Mouse (Mus musculus) kidney, postnatal 36 days (tissue): Measurements from ENCODE around the gene Fgfr2.

Experiments used
- DNase-seq, 2 experiments: peaks; one replicate each; pipeline ENCODE4 v3.0.0; 2021 to 2022; ENCODE audit warnings: mixed read lengths in 2 of 2

Gene Fgfr2

DNA sequence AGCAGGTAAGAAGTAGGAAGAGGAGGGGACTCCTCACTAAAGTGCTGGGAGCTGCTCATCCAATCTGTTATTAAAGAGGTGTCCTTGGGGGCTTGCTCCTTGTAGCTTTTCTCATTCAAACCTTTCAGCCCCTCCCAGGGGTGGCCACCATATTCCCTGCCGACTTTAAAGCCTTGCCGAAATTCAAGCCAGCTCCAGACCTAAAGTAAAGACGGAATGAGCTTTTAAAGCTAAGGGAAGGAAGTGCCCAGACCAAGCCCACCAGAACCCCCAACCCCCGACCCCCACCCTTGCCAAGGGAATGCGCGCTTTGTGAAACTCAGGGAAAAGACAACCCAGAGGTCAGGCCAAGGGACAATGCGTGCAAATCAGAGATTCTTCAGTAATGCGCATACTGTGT lies 522.2 kb downstream of the Fgfr2 start:
- DNase-seq = no peak

DNA sequence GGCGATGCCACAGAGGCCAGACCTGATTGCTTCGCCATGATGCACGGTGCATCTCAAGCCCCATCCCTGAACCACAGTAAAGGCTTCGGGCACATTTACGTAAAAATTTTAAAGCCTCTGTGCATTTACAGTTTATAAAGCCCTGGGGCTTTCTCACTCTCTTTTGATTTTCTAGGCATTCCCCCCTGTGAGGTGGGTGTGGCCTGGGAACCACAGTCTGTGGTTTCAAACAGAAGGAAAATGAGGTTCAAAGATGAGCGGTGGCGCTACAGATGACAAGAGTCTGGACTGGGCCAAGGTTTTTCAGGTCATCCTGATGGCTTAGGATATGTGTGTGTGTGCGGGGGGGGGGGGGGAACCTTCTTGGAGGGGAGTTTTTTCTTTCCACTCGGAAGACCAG lies 523.1 kb downstream of the Fgfr2 start:
- DNase-seq = no peak

DNA sequence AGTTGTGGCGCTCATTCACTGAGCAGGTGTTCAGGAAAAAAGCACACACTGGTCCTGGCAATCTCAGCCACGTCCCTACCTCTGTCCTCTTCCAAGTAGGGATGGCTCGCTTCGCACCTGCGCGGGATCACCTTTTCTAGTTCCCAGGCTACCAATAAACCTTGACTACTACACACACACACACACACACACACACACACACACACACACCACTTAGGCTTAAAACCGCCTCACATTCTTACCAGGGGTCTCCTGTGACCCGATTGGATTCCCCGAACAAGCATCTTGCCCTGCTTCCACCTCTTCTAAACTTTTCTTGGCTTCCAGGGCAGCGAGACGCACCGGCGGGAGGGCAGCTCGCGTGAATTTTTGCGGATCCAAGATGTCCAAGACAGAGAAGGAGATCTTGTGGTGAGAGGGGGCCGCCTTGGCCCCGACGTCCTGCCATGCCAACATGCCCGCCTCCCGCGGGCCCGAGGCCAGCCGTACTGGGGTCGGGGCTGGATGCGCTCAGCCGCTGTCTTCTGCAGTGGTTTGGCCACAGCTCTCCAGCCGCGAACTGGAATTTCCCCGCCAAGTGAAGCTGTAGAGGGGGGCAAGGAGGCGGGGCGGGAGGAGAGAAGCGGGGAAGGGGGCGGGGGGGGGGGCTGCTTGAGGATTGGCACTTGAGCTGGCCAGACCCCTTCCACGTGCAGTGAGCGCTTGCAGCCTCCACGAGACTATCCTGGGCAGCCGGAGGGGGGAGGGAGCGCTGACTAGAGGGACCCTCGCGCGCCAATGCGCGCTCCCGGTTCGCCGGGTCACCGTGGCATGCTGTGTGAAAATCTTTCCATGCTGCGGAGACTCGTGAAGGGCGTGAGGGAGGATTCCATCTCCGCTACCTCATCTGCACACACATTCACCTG lies 523.8 kb downstream of the Fgfr2 start, which contains the start of gene Nkx1-2:
Gene Nkx1-2, minus strand, starts transcription at position 567 of the 905 bp plus-strand sequence.
- DNase-seq = peak in 1 of 2 experiments; percentile 7

DNA sequence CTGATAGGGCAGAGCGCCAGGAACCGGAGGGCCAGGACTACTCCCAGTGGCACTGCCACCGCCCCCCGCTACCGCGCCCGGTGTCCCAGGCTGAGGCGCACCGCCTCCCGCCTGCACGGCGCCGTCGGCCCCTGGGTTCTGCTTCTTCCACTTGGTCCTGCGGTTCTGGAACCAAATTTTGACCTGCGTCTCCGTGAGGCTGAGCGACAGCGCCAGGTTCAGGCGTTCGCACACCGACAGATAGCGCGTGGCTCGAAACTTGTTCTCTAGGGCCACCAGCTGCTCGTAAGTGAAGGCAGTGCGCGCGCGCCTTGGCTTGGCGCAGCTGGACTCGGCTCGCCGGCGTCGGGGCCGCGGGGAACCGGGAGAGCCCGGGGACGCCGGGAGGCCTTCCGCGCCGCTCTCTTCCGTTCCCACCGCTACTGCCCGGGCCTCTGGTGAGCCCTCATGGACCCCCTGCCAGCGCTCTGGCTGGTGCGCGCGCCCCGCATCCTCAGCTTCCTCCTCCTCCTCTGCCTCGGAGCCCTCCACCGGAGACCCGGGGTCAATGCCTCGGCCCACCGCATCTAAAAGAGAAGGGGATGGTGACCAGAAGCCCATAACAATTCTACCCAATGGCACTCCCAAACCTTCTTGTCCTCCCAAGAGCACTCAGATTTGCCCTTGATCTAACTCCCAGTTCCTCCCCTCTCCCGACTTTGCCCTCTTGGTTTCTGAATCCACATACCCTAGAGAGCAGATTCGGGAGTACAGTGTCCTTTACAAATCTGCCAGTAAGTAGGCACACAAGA lies 525.7 kb downstream of the Fgfr2 start:
- peak in 1 of 2 experiments; percentile 31 for DNase-seq

DNA sequence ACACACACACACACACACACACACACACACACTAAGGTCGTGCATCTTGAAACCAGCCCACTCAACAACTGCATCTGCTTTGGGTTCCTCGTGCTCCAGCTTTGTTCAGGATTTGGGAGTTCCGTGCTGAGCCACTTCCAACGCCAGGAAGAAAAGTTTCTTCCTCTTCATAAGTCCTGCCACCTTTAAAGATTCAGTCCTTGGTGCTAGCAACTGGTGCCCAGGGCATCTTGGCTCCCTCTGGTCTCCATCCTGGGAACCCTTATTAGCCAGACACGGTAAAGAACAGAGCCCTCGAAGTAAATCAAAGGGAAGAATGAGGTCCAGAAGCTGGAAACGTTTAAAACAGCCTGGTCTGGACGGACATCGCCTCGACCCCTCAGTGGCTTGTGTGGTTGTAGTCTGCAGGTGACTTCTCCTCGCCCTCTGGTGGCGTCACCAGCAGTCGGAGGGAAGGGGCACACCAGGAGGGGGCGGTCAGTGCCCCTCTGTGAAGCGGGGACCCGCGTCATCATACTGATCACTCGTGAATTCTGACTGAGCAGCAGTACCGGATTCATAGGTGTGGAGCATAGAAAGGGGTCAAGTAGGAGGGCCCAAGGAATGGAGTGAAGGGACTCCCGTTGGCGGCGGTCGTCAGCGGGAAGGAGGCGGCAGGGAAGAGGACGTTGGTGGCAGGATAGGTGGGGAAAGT lies 526.4 kb downstream of the Fgfr2 start:
- no peak for DNase-seq

DNA sequence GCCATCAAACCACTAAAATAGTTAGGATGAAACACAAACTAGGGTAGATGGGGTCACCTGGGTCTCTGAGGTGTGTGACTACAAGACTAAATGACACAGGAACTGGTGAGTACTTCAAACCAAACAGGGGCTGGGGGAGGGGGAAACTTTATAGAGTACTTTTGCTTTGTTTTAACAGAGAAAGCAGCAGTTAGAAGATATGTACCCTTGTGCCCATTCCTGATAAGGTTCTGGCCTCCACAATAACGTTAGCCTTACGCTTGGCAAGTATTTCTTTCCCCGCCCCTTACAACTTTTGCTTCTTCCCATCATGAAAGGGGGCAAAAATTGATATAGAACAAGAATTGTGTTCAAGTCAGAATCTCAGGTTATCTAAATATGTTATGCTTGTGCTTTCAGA lies 527.4 kb downstream of the Fgfr2 start:
- DNase-seq = no peak

DNA sequence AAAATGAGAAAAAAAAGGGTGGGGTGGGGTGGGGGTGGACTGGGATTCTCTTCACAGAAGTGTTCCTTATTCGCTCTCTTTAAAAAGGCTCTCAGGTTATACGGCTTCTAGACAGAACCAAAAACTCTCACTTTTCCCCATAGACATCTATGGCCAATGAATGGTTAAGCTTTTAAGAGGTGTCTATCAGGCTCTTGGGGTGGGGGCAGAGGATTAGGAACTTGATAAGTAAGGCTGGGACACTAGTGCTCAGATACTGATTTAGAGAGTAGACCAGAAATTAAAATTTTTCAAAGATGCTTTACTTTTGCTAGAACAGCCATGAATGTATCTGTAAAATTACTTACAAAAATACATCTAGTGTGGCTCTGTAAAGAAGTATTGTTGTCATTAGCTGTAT lies 528.8 kb downstream of the Fgfr2 start:
- no peak for DNase-seq

DNA sequence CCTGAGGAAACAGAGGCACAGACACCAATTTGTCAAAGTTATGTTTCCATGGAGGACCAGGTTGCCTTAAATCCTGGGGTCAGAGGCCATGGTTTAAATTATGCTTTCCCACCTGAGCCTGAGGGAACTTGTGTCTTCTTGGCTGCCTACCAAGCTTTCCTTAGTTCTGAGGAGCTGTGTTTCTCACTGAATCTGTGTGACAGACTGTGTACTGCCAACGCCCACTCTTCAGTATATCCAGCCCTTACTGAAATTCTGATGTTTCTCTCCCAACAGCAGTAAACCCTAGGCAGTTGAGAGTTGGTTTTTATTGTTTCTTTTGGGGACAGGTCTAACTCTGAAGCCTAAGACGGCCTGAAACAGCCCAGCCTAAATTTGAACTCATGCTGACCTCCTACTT lies 529.4 kb downstream of the Fgfr2 start:
- no peak for DNase-seq

DNA sequence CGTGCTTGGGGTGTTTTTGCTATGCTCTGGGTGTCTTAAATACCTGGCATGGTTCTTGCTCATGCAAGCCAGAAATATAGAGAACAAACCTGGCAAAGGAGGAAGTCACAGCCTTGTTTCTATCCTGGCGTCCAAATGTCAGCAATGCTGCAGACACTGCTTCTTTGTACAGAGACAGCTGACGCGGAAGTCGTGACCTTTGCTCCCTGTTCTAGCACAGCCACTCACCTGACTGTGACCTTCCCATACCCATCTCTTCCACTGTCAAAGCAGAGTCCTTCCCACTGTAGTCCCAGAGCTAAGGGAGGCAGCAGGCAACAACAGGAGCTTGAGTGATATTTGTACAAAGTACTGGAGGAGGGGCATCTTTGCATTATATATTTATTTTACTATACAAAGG lies 533.5 kb downstream of the Fgfr2 start:
- peak; percentile 53 to 59 for DNase-seq

DNA sequence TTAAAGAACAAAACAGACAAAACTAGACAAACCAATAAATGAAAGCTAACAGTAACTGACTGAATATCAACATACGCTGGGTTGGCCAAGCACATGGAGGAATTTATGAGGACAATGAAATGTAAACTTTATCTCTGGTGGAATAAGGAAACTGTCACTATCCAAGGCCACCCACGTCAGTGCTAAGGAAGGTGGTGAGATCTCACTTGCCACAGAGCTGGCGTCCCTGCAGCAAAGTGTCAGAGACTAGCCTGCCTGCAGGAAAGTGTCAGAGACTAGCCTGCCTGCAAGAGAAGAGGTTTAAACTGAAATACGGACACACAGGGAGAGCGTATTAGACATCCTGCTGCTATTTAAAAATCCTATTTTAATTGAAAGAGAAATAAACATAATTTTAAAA lies 536.0 kb downstream of the Fgfr2 start:
- no peak for DNase-seq

DNA sequence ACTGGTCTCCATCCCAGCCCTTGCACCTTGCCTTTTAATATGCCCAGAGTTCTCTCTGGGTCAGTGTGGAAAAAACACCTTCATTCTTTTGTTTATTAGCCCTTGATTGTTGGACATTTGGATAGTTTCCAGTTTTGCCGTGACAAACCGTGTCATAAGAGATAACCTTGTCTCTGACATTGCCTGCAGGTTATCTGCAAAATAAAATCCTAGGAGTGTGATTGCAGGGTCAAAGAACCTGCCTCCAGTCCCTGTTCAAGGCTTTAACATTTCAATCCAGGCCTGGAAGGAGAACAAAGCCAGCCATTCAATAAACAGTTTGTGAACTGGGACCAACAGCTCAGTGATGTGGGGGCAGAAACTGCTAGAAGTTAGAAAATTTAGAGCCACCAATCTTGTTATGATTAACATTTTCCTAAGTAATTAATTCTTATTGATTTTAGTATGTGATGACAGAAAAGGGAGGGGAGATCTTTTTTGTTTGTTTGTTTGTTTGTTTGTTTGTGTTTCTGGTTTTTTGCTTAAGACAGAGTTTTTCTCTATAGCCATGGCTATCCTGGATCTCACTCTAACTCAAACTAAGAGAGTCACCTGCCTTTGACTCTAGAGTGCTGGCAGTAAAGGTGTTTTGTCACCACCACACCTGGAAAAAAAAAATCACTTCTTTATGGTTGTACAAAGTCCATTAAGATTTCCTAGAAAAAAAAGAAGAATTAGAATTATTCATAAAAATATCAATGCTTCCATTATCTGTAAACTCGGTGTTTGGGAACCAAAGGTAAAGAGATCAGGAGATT lies 537.3 kb downstream of the Fgfr2 start:
- no peak for DNase-seq

DNA sequence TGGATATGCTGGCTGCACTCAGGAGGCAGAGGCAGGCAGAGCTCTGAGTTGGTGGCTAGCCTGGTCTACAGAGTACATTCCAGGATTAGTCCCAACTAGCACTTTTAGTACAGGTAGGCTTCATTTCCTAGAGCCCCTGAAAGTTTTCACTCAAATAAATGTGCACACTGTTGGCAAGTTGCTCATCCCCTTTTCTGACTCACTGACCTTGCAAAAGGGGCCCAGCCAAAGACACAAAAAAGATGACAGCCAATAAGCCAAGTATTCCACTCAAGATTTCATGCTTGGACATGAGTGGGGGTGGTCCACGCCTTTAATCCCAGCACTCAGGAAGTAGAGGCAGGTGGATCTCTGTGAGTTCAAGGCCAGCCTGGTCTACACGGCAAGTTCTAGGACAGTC lies 541.7 kb downstream of the Fgfr2 start:
- no peak for DNase-seq

DNA sequence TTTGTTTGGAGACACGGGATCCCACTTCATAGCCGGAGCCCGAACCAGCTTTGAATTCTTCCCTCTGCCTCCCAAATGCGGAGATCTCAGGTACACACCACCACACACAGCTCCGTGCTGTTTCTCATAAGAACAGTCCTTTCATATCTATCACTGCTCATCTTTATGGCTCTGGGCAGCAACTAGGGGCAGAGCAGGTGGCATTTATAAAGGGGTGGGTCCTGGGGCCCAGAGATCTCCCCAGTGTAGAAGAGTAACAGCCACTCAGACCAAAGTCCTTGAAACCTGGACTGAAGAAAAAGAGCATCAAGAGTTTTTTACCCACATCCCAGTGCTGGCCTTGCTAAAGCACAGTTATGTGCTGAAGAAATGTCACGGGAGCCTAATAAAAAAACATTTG lies 542.6 kb downstream of the Fgfr2 start:
- DNase-seq = no peak

DNA sequence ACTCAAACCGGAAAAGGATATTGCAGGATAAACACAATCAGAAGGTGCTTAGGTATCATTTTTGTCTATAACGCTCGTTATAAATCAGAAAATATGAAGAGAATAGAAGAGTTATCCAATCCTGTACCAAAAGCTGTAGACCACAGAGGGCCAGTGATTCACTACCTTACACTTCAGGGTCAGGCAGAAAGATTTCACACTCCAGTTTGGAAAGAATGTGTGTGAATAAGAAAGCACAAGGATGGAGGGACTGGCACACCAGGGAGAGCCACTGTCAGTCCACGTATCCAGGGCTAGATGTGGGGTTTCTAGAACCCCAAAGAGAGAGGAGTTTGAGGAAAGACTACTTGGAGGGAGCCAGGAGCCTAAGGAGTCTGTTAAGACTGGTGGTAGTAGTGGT lies 546.3 kb downstream of the Fgfr2 start:
- no peak for DNase-seq

DNA sequence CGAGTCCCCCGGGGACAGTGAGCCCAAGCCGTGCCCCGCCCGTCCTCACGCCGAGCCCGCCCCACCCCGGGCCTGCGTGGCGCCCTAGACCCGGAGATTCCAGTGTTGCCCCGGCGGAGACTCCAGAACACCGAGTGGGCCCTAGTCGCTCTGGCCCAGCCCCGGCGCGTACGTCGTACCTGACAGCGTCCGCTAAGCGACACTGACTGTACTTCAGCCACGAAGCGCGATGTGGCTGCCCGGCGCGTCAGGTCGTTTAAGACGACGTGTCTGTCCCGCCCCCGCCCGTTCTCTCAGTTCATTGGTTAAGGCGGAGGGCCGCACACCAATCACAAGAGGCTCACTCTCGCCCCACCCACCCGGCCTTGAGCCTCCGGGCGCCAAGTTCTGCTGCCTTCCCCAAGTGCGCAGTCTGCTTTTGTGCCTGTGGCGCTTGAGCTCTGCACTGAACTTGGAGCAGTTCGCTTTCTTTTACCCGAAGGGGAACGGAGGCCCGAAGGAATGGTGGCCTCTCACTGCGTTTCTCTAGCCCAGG lies 547.0 kb downstream of the Fgfr2 start, which contains the start of gene Oat:
Gene Oat, minus strand, starts transcription at position 283 of the 535 bp plus-strand sequence.
- DNase-seq = peak; percentile 96 to 97

DNA sequence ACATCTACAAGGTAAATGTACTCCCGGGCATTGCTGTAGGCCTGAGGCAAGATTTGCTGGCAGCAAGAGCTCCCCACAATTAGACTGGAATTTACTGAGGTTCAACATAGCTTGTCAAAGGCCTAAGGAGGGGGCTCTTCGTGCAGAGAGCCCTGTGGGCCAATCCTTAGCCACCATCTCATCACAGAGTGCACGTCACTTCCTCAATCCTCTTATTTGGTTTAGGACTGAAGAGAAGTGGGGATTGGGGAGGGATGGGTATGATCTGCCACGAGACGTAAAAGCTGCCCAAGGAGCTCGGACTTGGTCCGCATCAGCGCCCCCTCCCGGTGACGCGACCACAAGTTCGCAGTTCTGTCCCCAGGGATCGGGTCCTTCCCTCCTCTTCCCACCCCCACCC lies 547.5 kb downstream of the Fgfr2 start:
- peak; percentile 85 to 90 for DNase-seq

DNA sequence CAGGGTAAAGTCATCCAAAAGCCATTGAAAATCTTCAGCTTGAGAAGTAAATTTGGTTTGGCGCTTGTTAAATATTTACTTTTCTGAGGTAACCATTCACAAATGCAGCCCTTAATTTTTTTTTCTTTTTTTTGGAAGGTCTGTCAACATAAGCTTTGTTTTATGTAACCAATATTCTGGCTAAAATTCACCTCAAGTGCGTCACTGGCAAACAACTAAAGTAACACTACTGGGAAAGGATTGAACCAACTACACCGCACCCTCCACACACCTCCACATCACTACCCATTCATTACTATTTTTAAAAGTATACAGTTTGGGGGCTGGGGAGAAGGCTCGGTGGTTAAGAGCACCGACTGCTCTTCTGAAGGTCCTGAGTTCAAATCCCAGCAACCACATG lies 548.5 kb downstream of the Fgfr2 start:
- DNase-seq = peak; percentile 13 to 64

DNA sequence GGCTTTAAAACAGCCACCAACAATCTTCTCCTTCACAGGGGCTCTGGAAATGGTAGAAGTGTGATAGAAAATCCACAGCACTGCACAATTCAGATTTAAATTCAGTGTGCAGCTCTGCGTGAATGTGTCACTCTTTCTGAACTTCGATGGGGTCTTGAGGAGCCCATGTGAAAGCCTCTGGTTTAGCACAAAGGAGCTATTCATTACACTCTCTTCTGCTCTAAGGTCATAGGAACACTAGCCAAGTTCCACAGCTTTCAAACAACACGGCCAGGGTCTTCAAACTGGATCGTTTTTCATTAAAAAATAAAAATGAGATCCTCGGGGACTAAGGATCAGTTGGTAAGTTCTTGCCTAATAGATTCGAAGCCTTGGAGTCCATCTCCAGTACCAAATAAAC lies 549.9 kb downstream of the Fgfr2 start:
- no peak for DNase-seq

DNA sequence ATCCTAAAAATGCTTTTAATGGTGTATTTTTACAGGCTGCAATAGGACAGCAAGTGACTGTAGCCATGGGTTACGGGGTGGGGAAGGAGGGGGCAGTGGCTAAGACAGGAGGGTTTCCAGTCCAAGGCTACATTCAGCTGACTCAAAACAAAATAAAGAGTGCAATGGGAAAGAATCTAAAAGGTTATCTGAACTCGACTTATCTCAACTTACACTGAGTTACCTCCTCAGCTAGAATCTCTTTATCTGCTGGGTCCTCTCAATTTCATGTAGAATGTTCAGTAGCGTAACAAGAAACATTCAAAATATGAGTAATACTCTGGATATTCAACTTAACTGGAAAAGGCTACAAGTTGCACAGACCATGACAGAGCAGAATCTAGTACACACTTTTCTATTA lies 550.4 kb downstream of the Fgfr2 start:
- no peak for DNase-seq

DNA sequence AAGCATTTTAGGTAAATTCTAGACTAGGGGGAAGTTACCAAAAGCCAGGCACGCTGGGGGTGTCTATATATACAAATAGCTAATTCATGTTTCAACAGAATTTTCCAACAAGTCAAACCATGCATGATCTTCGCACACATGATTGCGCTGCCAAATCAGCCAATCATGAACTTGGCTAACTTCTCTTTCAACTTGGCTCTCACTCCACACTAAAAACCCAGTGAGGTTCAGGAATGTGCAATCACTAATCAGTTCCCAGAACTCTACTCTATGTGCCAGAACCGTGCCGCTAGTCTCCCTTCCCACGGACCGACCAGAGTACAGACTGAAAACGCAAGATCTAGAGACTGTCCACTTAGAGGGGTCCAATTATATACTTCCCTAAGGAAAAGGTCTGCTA lies 551.7 kb downstream of the Fgfr2 start:
- peak; percentile 76 to 85 for DNase-seq

DNA sequence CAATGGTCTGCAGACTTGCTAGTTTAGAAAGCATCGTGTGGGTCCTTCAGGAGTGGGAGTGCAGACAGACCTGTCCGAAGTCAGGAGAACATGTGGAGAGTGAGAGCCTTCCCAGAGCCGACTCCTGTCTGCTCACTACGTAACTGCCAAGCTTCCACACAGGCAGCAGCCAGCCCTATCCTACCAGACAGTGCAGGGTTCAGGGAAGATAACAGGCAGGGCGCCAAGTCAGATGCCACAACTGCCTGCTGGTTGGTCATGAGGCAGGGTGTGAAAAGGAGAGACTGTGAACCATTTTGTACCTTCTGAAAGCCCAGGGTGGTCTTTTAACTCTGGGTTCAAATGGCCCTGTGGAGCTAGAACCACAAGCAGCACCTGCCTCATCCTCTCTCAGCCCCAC lies 553.1 kb downstream of the Fgfr2 start:
- DNase-seq = peak; percentile 89 to 93

DNA sequence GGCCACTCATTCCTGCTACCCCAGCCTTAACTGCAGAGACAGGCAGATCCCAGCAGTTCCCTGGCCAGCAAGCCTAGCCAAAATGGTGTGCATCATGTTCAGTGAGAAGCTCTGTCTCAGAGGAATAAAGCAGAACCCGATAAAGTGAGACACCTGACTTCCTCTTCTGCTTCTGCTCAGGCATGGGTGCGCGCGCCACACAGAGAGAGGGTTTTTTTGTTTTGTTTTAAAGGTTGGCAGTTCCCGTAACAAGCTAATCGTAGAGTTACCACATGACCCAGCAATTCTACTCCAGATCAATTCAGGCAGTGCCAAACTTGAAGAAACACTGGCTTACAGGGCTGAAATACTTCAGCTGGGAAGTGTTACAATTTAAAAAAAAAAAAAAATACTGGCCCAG lies 554.3 kb downstream of the Fgfr2 start:
- DNase-seq = no peak
